Mouse (Mus musculus) embryonic fibroblast, embryonic 13.5 days (primary cell): ENCODE measurements around the gene E2f8.

ENCODE experiments used
- CTCF ChIP-seq: IDR thresholded peaks from 2 replicates; pipeline ENCODE4 v1.5.1; 2011; ENCODE audit warnings: mild to moderate bottlenecking, control low read depth, low read length, moderate library complexity, borderline replicate concordance; ENCODE audit not compliant: insufficient read depth
- POLR2A ChIP-seq: IDR thresholded peaks from 2 replicates; pipeline ENCODE4 v1.6.1; 2011; ENCODE audit warnings: low read depth, mild to moderate bottlenecking, control low read depth, low read length, moderate library complexity

DNA sequence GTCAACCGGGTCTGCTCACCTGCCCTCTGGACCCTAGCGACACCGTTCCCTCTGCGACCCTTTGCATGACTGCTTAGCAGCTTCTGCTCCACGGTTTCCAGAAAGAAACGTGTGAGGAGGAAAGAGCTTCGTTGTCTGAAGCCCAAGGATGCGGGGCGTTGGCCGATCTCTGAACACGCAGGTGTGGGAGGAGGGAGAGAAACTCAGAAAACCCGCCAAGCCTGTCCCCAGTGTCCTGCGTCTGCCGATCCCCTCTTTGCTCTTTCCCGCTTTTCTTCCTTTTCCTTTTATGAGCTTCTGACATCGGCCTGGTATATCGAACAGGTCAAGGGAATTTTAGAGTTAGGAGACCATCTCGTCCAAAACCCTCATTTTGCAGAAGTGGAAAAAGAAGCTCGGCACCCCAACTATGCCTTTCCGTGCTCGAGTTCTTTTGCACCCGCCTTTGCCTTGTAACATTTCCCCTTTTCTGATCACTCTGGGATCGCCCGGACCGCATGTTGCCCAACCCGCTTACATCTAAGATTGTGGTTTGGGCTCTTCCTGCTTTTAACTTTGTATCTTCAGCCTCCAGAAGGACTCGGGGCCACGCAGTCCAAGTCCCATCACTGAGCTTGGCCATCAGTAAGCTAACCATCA lies 694 bp upstream of the E2f8 start:
- TF ChIP-seq CTCF, result no peak
- no peak for TF ChIP-seq POLR2A
